Mouse (Mus musculus) lung, postnatal 0 days (tissue): ENCODE results near the gene Dand5. TPM values are rescaled to one million over a fixed set of nuclear protein-coding genes. Genes with fewer than 3 reads are reported as not detected.
A peak's percentile ranks its signal among the peaks of the same experiment; 100 is the strongest.

Experiments used
- ATAC-seq: fragments of 200-750 bp; cut with Nextera tagmentation; 2 replicates; pipeline ENCODE4 v1.8.0; 2017; ENCODE audit warnings: moderate library complexity
- DNase-seq: peaks from one replicate; pipeline ENCODE4 v3.0.0-alpha.2; 2016; ENCODE audit warnings: low spot score
- H3K27ac ChIP-seq: fragments of 300-500 bp; sonication (generic); 2 replicates; pipeline ENCODE4 v1.5.1; 2014; ENCODE audit warnings: antibody characterized with exemption, mild to moderate bottlenecking, low read length, mixed read lengths
- H3K27me3 ChIP-seq: fragments of 300-500 bp; sonication (generic); replicated peaks from 2 replicates; pipeline ENCODE4 v1.6.1; 2014; ENCODE audit warnings: low read length, mixed read lengths; ENCODE audit not compliant: insufficient read depth
- H3K36me3 ChIP-seq: fragments of 300-500 bp; sonication (generic); 2 replicates; pipeline ENCODE4 v1.6.1; 2014; ENCODE audit warnings: low read length, mixed read lengths; ENCODE audit not compliant: insufficient read depth
- H3K4me1 ChIP-seq: fragments of 300-500 bp; sonication (generic); 2 replicates; pipeline ENCODE4 v1.6.1; 2014; ENCODE audit warnings: antibody characterized with exemption, low read depth, low read length, mixed read lengths; ENCODE audit not compliant: insufficient read depth
- H3K4me2 ChIP-seq: fragments of 300-500 bp; sonication (generic); replicated peaks from 2 replicates; pipeline ENCODE4 v1.6.1; 2014; ENCODE audit warnings: low read depth, mild to moderate bottlenecking, low read length, moderate library complexity, mixed read lengths
- H3K4me3 ChIP-seq: fragments of 300-500 bp; sonication (generic); 2 replicates; pipeline ENCODE4 v1.5.1; 2014; ENCODE audit warnings: low read depth, low read length
- H3K9ac ChIP-seq: fragments of 300-500 bp; sonication (generic); replicated peaks from 2 replicates; pipeline ENCODE4 v1.6.1; 2014; ENCODE audit warnings: low read depth, mild to moderate bottlenecking
- H3K9me3 ChIP-seq: fragments of 300-500 bp; sonication (generic); 2 replicates; pipeline ENCODE4 v1.6.1; 2016; ENCODE audit warnings: low read length, mixed read lengths
- CTCF ChIP-seq: IDR thresholded peaks from 2 replicates; pipeline ENCODE4 v1.5.1; 2016; ENCODE audit warnings: antibody characterized with exemption, mild to moderate bottlenecking
- EP300 ChIP-seq: IDR thresholded peaks from 2 replicates; pipeline ENCODE4 v1.6.1; 2016; ENCODE audit warnings: antibody characterized with exemption, mild to moderate bottlenecking, control low read depth
- WGBS: fragments of 180-500 bp; shearing (Covaris S2); extraction: QIAGEN DNeasy Blood & Tissue Kit; methylation state at CpG from one replicate; pipeline ENCODE4 v1.1.7; 2014; 5-methylcytosine and 5-hydroxymethylcytosine counted together
- polyA plus RNA-seq: library from polyadenylated mRNA; unstranded; fragments of >200 nt; fragmentation: Nextera tagmentation; extraction: Ambion mirVana; gene quantifications from 2 replicates; pipeline ENCODE4 v1.2.1, GENCODE M21; 2015

Dand5 gene
- polyA plus RNA-seq, 1 experiment from 2014 or later: 6.8 TPM

DNA sequence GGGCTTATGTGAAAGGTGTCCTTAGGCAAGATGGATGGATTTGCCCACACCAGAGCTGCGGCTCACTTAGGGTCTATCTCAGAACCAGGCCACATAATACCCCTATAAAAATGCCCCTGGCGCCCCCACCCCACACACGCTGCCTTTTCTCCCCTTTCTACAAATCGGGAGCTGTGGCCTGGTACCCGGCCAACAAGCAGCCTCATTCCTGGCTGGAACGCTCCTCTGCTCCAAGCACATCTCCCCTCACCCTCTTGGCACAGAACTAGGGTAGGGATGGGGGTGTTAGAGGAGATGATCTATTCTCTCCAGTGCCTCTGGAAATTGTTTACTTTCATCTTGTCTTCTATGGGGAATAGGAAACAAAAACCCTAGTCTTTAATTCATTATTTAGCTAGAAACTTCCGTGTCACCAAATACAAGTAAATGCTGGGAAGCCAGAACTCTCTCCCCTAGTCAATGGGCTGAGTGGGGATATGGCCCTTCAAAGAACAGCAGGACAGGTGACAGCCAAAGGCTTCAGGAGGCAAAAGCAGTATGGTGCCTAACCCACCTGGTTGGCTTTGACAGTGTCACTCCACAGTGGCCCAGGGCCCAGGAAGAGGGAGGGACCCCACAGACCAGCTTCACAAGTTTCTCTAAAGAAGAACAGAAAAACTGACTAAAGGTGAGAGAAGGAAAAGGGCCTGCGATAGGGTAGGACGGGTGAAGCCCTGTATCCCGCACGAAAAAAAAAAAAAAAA, 43.8 kb downstream of the Dand5 start:
- DNase-seq: no peak
- TF ChIP-seq EP300 (no peak), CTCF (no peak)
- no peak overlapping the region for H3K27ac ChIP-seq
- no peak overlapping the region for H3K4me2 ChIP-seq
- no peak overlapping the region for H3K4me3 ChIP-seq
- no peak overlapping the region for H3K9ac ChIP-seq
- no peak for ATAC-seq
- peaks cover 15% of the 10 kb centered on the region; the same call in 1 of the 2 replicates for H3K4me1 ChIP-seq
- WGBS: 42% methylated on average over 11 of the region's 11 CpGs
- no peaks in the 10 kb centered on the region for H3K27me3 ChIP-seq
- H3K36me3 ChIP-seq: no peaks in the 10 kb centered on the region
- H3K9me3 ChIP-seq: no peaks in the 10 kb centered on the region

DNA sequence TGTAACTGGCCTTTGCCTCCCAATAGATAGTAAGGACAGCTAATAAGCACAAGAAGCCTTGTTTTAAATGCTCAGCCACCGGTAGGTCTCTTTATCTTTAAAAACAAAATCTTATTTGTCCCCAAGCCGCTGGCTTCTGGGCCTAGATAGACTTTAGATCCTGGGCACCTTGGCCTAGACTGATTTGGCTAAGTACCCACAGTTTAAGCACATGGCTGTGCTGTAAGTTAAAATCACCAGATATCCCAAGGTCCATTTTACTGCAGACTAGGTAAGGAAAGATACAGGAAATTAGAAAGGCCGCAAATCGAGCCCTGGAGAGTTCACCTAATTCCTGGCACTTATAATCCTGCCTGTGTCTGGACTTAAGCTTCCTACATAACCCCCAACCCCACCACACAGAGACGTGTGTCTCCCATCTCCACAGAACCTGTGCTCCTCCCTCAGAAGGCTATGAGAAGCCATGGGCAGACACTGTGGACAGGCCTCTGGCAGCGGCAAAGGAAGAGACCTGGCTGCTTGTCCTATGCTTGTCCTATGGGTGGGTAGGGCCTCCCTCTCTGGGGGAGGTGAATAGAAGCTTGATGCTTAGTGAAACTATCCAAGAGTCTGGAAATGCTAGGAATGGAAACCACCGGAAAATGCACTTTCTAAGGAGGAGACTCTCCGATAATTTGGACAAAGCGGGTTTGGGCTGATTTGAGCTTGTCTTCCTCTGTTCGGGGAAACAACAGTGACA, 44.6 kb downstream of the Dand5 start:
- H3K9me3 ChIP-seq: no peaks in the 10 kb centered on the region
- H3K27ac ChIP-seq: no peak overlapping the region
- no peak overlapping the region for H3K4me3 ChIP-seq
- 79% methylated on average over 10 of the region's 10 CpGs for WGBS
- H3K4me2 ChIP-seq: no peak overlapping the region
- no peak for TF ChIP-seq EP300
- no peak for TF ChIP-seq CTCF
- peaks cover 19% of the 10 kb centered on the region; the same call in 1 of the 2 replicates for H3K4me1 ChIP-seq
- no peak for DNase-seq
- no peaks in the 10 kb centered on the region for H3K36me3 ChIP-seq
- no peak overlapping the region for H3K9ac ChIP-seq
- no peaks in the 10 kb centered on the region for H3K27me3 ChIP-seq
- no peak for ATAC-seq

DNA sequence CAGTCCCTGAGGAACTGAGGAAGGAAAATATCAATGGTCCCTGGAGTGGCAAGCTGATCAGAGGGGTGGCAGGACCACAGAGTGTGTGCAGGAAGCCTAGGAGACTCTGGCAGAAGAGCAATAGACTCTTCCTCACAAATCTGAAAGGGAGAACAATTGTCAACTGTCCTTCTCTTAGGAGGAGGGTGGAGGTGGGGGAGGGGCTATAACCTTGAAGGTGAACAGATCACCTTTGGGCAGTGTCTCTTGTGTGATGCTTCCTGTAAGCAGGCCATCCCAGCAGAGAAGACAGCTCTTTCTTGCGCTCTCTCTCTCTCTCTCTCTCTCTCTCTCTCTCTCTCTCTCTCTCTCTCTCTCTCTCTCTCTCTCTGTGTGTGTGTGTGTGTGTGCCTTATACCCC, 46.1 kb downstream of the Dand5 start:
- no peak for ATAC-seq
- H3K9me3 ChIP-seq: no peaks in the 10 kb centered on the region
- no peak overlapping the region for H3K9ac ChIP-seq
- H3K27me3 ChIP-seq: no peaks in the 10 kb centered on the region
- H3K27ac ChIP-seq: no peak overlapping the region
- H3K4me1 ChIP-seq: peaks cover 24% of the 10 kb centered on the region; the same call in 1 of the 2 replicates
- TF ChIP-seq EP300 (no peak), CTCF (no peak)
- H3K4me3 ChIP-seq: no peak overlapping the region
- no peaks in the 10 kb centered on the region for H3K36me3 ChIP-seq
- DNase-seq: no peak
- H3K4me2 ChIP-seq: no peak overlapping the region
- no CpG with 5 or more reads among the region's 1 CpGs for WGBS

DNA sequence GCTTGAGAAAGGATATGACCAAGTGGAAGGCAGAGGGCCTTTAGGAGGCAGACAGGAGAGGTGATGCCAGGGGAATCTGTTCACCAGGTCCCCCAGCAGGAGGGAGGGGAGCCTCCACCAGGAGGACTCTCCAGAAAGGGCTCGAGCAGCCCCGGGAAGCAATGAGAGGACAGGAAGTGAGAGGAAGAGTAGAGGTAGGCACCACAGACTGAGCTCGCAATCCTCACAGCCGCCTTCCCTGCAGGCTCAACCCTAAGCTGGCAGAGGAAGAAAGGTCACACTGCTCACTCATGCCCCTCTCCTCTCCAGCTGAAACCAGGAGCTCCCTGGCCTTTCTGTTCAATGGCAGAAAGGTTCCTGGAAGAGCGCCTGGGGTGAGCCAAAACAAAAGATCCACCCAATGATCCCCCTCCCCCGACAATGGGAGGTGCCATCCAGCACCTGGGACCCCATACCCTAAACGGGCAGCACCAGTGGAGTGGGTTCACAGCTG, 47.0 kb downstream of the Dand5 start:
- Histone ChIP-seq H3K27me3 (no peaks in the 10 kb centered on the region), H3K4me2 (peak overlapping the region; percentile 57)

DNA sequence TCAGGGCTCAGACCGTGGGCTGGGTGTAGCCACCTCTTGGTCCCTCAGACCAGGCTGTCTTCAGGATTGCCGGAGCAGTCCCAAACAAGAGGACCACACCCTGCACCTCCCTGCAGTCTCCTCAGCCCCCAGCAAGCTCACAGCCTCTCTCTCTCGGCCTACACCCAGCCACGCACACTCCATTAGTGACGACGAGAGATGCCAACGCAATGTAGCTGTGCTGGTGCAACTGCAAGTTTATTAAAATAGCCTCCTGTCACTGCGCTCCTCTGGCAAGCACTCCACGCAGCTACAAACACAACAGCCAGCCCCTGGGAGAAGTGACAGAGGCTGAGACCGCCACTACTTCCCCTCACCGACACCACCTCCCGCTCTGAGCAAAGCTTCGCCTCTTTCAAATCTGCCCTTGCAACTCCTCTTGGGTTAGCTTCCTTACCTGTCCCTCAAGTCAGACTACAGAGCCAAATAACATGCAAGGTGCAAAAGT, 47.5 kb downstream of the Dand5 start:
- Histone ChIP-seq H3K4me1 (peaks cover 28% of the 10 kb centered on the region; the same call in 1 of the 2 replicates), H3K9ac (no peak overlapping the region), H3K4me3 (no peak overlapping the region; the same call in 1 of the 2 replicates), H3K9me3 (no peaks in the 10 kb centered on the region), H3K36me3 (no peaks in the 10 kb centered on the region), H3K27me3 (no peaks in the 10 kb centered on the region), H3K27ac (peak overlapping the region; percentile 78), H3K4me2 (peak overlapping the region; percentile 57)
- peak; percentile 32 for ATAC-seq
- peak; percentile 75 for DNase-seq
- no peak for TF ChIP-seq EP300
- TF ChIP-seq CTCF: no peak
- 20% methylated on average over 13 of the region's 13 CpGs for whole genome bisulfite sequencing

More for the DNA sequence above, 47.0 kb downstream of the Dand5 start:
- Histone ChIP-seq H3K4me1 (peaks cover 28% of the 10 kb centered on the region; the same call in 1 of the 2 replicates), H3K4me3 (no peak overlapping the region), H3K27ac (peak overlapping the region; percentile 78), H3K9me3 (no peaks in the 10 kb centered on the region), H3K9ac (no peak overlapping the region), H3K36me3 (no peaks in the 10 kb centered on the region)
- ATAC-seq: no peak
- TF ChIP-seq EP300 (no peak), CTCF (no peak)
- no peak for DNase-seq
- WGBS: 32% methylated on average over 7 of the region's 7 CpGs

DNA sequence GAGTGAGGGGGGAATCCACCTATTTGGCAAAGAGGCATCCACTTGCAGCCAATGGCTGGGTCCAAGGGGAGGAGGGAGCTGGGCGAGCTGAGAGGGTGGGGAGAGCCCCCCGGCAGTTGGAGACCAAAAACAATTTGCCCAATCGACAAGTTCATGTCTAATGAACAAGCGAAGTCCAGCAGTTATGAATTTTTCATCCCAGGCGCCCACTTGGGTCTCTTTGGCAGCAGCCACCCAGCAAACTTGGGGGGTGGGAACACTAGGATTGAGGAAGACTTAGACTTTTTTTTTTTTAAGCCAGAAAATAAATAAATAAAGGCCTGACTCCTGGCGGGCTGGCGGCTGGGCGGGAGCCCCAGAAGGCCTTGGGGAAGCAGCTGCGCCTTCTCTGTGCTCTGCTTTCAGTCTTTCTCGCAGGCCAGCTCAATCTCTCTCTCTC, 48.1 kb downstream of the Dand5 start:
- H3K9ac ChIP-seq: no peak overlapping the region
- no peaks in the 10 kb centered on the region for H3K9me3 ChIP-seq
- H3K36me3 ChIP-seq: no peaks in the 10 kb centered on the region
- H3K4me1 ChIP-seq: peaks cover 28% of the 10 kb centered on the region; the same call in 1 of the 2 replicates
- TF ChIP-seq EP300 (no peak), CTCF (no peak)
- H3K27me3 ChIP-seq: no peaks in the 10 kb centered on the region
- WGBS: 14% methylated on average over 10 of the region's 10 CpGs
- peak overlapping the region; percentile 57 for H3K4me2 ChIP-seq
- ATAC-seq (peak; percentile 44), DNase-seq (peak; percentile 82)
- H3K4me3 ChIP-seq: 0 out of 2 replicates have a peak overlapping the region, but pooled peaks have one; percentile 26
- peak overlapping the region; percentile 78 for H3K27ac ChIP-seq
